9 mouse cellular contexts compared by ENCODE assay signal in the genomic region with DNA sequence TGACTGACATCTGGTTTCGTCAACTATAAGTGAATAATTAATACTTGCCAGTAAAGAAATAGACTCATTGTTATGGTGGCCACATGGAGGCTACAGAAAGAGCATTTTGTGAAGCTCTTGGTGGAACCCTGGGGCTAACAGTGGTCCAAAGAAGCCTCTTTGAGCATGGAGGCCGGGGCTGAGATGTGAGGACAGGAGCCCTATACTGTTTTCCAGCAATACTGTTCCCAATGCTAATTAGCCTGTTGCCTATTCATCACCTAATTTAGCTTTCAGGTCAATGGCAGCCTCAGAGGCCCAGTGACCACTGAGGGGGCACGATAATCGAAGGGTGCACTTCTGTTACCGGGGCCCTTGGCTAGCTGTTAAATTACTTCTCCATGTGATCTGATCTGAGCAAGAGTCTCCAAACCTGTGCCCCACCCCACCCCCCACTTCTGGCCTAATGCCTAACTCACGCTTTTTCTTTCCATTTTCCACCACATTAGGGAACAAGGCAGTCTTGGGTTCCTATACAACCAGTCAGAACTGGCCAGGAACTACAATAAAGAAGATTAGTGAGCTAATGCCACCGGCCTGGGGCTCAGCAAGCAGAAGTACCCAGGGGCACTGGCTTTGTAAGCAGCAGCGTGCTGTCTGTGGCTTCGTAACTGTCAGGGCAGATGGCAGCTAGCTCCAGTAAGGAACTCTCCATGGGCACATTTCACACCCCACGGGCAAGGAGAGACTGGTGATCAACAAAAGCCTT. TPM values are rescaled to one million over a fixed set of nuclear protein-coding genes. Genes with fewer than 3 reads are reported as not detected.
DNase-seq lines count a peak whose midpoint lies in the region; ATAC-seq and TF ChIP-seq lines count a peak whose summit lies in the region.
"Had no signal": no experiment of that assay in that cellular context is flagged by ENCODE, and none has a peak within 500 bp of the region (broad histone marks: within the 10 kb centered on the region; RNA-seq: fewer than 3 reads in every experiment).

No protein-coding gene starts in this region.

- peak; percentile 18 to 23 for ATAC-seq in hematopoietic stem cell, adult 5-6 weeks (replicated peaks in 1 of 2; ENCODE audit: insufficient read depth in 1 of 2, low FRiP score in 2 of 2, low TSS enrichment in 1 of 2, low read depth in 1 of 2, poor library complexity in 2 of 2, severe bottlenecking in 2 of 2)
- ATAC-seq in midbrain, postnatal 0 days (ENCODE audit: low FRiP score): peak; percentile 18; the same call in 1 of the 2 replicates

- peak; percentile 57 for DNase-seq in cerebellum, adult 11 months
- no peak for DNase-seq in cerebellum, adult 8-10 months
- peak; percentile 85 for DNase-seq in brain, adult 2 months (ENCODE audit: low read depth, low spot score)
- DNase-seq in midbrain, postnatal 0 days (ENCODE audit: low spot score): peak; percentile 70
- no peak for DNase-seq in lung, postnatal 36 days
- DNase-seq in urinary bladder, postnatal 10 days (ENCODE audit: low spot score): no peak
- no peak for DNase-seq in right cerebral cortex, postnatal 10 days (ENCODE audit: low spot score in 2 of 2)

- peak overlapping the region; percentile 97 for H3K4me3 ChIP-seq in midbrain, postnatal 0 days (ENCODE audit: low read depth, low read length)
- H3K4me3 ChIP-seq: erythroblast, embryonic 14.5 days had no signal

- 0 out of 2 replicates have a peak overlapping the region, but pooled peaks have one; percentile 92 for H3K9ac ChIP-seq in midbrain, postnatal 0 days (replicated peaks; ENCODE audit: low read length, poor library complexity, severe bottlenecking)

- H3K27ac ChIP-seq in midbrain, postnatal 0 days (ENCODE audit: low read depth, low read length): peak overlapping the region; percentile 93; the same call in 1 of the 2 replicates

- H3K36me3 ChIP-seq in midbrain, postnatal 0 days (ENCODE audit: insufficient read depth, low read length): no peaks in the 10 kb centered on the region

- 14% methylated on average over 10 of the region's 10 CpGs for WGBS in midbrain, postnatal 0 days

- no peaks in the 10 kb centered on the region for H3K27me3 ChIP-seq in midbrain, postnatal 0 days (ENCODE audit: insufficient read depth, low read length)

- H3K4me1 ChIP-seq in midbrain, postnatal 0 days (ENCODE audit: insufficient read depth, low read length): peaks cover 5% of the 10 kb centered on the region; the same call in 1 of the 2 replicates

- H3K9me3 ChIP-seq in midbrain, postnatal 0 days (ENCODE audit: low read length): no peaks in the 10 kb centered on the region

- TF ChIP-seq CTCF in midbrain, postnatal 0 days (IDR thresholded peaks at IDR 0.05): no peak

- peak overlapping the region; percentile 85 for H3K4me2 ChIP-seq in midbrain, postnatal 0 days (ENCODE audit: low read depth, low read length, poor library complexity, severe bottlenecking)

RNA-seq across cellular contexts. Expression of a gene that starts 2.7 kb away (rescaled TPM):
- 79.8 and 93.2 TPM in 2 replicates for total RNA-seq in hematopoietic stem cell, adult 5-6 weeks (2017)
- total RNA-seq in midbrain, postnatal 0 days (2014; rRNA removed): 133 and 141 TPM in 2 replicates
- 79.4 and 83.7 TPM in 2 replicates for polyA plus RNA-seq in midbrain, postnatal 0 days (2015; fragmentation: Nextera tagmentation; extraction: Ambion mirVana)

Comparison
In these comparisons a context has a peak if more than half of its experiments do, and no peak if none do; other contexts are left out.
1. DNase-seq: peak in cerebellum, adult 11 months (single experiment), brain, adult 2 months (single experiment) and midbrain, postnatal 0 days (single experiment); none in cerebellum, adult 8-10 months (single experiment), lung, postnatal 36 days (single experiment), urinary bladder, postnatal 10 days (single experiment) and right cerebral cortex, postnatal 10 days (0 of 2).